9 mouse cellular contexts compared by ENCODE assay signal in genomic region chr17:86464689-86465363, GRCm38 (mm10). TPM values are rescaled to one million over a fixed set of nuclear protein-coding genes. Genes with fewer than 3 reads are reported as not detected.
DNase-seq lines count a peak whose midpoint lies in the region; ATAC-seq and TF ChIP-seq lines count a peak whose summit lies in the region.
"Had no signal": no experiment of that assay in that cellular context is flagged by ENCODE, and none has a peak within 500 bp of the region (broad histone marks: within the 10 kb centered on the region; RNA-seq: fewer than 3 reads in every experiment).

No protein-coding gene starts in this region.

- no peaks in the 10 kb centered on the region for H3K27me3 ChIP-seq in embryonic facial prominence, embryonic 14.5 days (replicated peaks; ENCODE audit: control insufficient read depth, insufficient read depth, low read length)
- peaks cover 21% of the 10 kb centered on the region for H3K27me3 ChIP-seq in embryonic facial prominence, embryonic 10.5 days (replicated peaks; ENCODE audit: low read depth, poor library complexity, severe bottlenecking)
- H3K27me3 ChIP-seq in hindbrain, embryonic 16.5 days (replicated peaks; ENCODE audit: control insufficient read depth, insufficient read depth, low read length) = no peaks in the 10 kb centered on the region
- no peaks in the 10 kb centered on the region for H3K27me3 ChIP-seq in liver, postnatal 0 days (ENCODE audit: insufficient read depth, low read length)
- H3K27me3 ChIP-seq: lung, embryonic 15.5 days had no signal

- 75% methylated on average over 16 of the region's 16 CpGs for WGBS in embryonic facial prominence, embryonic 14.5 days
- WGBS in embryonic facial prominence, embryonic 10.5 days = 77% methylated on average over 16 of the region's 16 CpGs
- 33% methylated on average over 16 of the region's 16 CpGs for WGBS in hindbrain, embryonic 16.5 days
- 71% methylated on average over 16 of the region's 16 CpGs for WGBS in liver, postnatal 0 days (ENCODE audit: insufficient replicate concordance)

- no peaks in the 10 kb centered on the region for H3K36me3 ChIP-seq in embryonic facial prominence, embryonic 14.5 days (ENCODE audit: control insufficient read depth, insufficient read depth, low read length)
- H3K36me3 ChIP-seq in embryonic facial prominence, embryonic 10.5 days (replicated peaks) = no peaks in the 10 kb centered on the region
- no peaks in the 10 kb centered on the region for H3K36me3 ChIP-seq in hindbrain, embryonic 16.5 days (ENCODE audit: control insufficient read depth, insufficient read depth, low read length)
- no peaks in the 10 kb centered on the region for H3K36me3 ChIP-seq in liver, postnatal 0 days (replicated peaks; ENCODE audit: insufficient read depth, low read length)
- H3K36me3 ChIP-seq: lung, embryonic 15.5 days had no signal

- no peak overlapping the region for H3K4me2 ChIP-seq in embryonic facial prominence, embryonic 14.5 days (ENCODE audit: low read depth, low read length)
- H3K4me2 ChIP-seq in hindbrain, embryonic 16.5 days (ENCODE audit: low read length) = no peak overlapping the region
- no peak overlapping the region for H3K4me2 ChIP-seq in liver, postnatal 0 days (ENCODE audit: low read depth, low read length)
- H3K4me2 ChIP-seq: lung, embryonic 15.5 days had no signal

- ATAC-seq in embryonic facial prominence, embryonic 14.5 days (ENCODE audit: low read depth) = 0 out of 2 replicates have a peak, but pooled peaks have one; percentile 28
- ATAC-seq in cerebellum, adult (ENCODE audit: insufficient number of reproducible peaks, low FRiP score, low TSS enrichment) = peak; percentile 84
- peak; percentile 74 for ATAC-seq in hindbrain, embryonic 16.5 days
- ATAC-seq in liver, postnatal 0 days = peak; percentile 90
- ATAC-seq in inflammation-experienced regulatory T-cells, adult 6 months = no peak

- no peaks in the 10 kb centered on the region for H3K9me3 ChIP-seq in embryonic facial prominence, embryonic 14.5 days (ENCODE audit: control insufficient read depth, low read length)
- no peaks in the 10 kb centered on the region for H3K9me3 ChIP-seq in embryonic facial prominence, embryonic 10.5 days
- H3K9me3 ChIP-seq in hindbrain, embryonic 16.5 days (ENCODE audit: control insufficient read depth, low read length) = no peaks in the 10 kb centered on the region
- no peaks in the 10 kb centered on the region for H3K9me3 ChIP-seq in liver, postnatal 0 days (ENCODE audit: low read length)
- H3K9me3 ChIP-seq: lung, embryonic 15.5 days had no signal

- no peak overlapping the region for H3K9ac ChIP-seq in embryonic facial prominence, embryonic 14.5 days (ENCODE audit: low read depth, low read length)
- no peak overlapping the region for H3K9ac ChIP-seq in hindbrain, embryonic 16.5 days (ENCODE audit: low read depth, low read length)
- H3K9ac ChIP-seq in liver, postnatal 0 days (replicated peaks) = no peak overlapping the region
- H3K9ac ChIP-seq: lung, embryonic 15.5 days had no signal

- DNase-seq in embryonic facial prominence, embryonic 14.5 days (ENCODE audit: low spot score) = no peak
- no peak for DNase-seq in embryonic facial prominence, embryonic 10.5 days (ENCODE audit: low spot score)
- peak; percentile 32 for DNase-seq in liver, postnatal 0 days
- DNase-seq in lung, postnatal 14 days = no peak
- DNase-seq in urinary bladder, postnatal 25 days (ENCODE audit: low spot score) = no peak

- TF ChIP-seq EP300 in liver, postnatal 0 days (IDR thresholded peaks at IDR 0.05; ENCODE audit: low read depth) = no peak

- H3K27ac ChIP-seq in embryonic facial prominence, embryonic 14.5 days (replicated peaks; ENCODE audit: low read depth, low read length) = no peak overlapping the region
- H3K27ac ChIP-seq in embryonic facial prominence, embryonic 10.5 days (replicated peaks) = no peak overlapping the region
- peak overlapping the region; percentile 42 for H3K27ac ChIP-seq in hindbrain, embryonic 16.5 days (ENCODE audit: low read depth, low read length)
- peak overlapping the region; percentile 55; the same call in 1 of the 2 replicates for H3K27ac ChIP-seq in liver, postnatal 0 days (ENCODE audit: low read depth)
- H3K27ac ChIP-seq: lung, embryonic 15.5 days had no signal

- no peak overlapping the region for H3K4me3 ChIP-seq in embryonic facial prominence, embryonic 14.5 days (ENCODE audit: low read depth, low read length)
- H3K4me3 ChIP-seq in embryonic facial prominence, embryonic 10.5 days = no peak overlapping the region
- no peak overlapping the region for H3K4me3 ChIP-seq in hindbrain, embryonic 16.5 days (ENCODE audit: low read length)
- no peak overlapping the region for H3K4me3 ChIP-seq in liver, postnatal 0 days (ENCODE audit: low read depth, low read length)
- H3K4me3 ChIP-seq: lung, embryonic 15.5 days had no signal

- TF ChIP-seq CTCF in liver, postnatal 0 days (IDR thresholded peaks at IDR 0.05; ENCODE audit: low read depth) = no peak

- H3K4me1 ChIP-seq in embryonic facial prominence, embryonic 14.5 days (ENCODE audit: control insufficient read depth, insufficient read depth, low read length) = 0 out of 2 replicates have a peak, but pooled peaks cover 3% of the 10 kb centered on the region
- H3K4me1 ChIP-seq in embryonic facial prominence, embryonic 10.5 days = peaks cover 58% of the 10 kb centered on the region
- peaks cover 27% of the 10 kb centered on the region for H3K4me1 ChIP-seq in hindbrain, embryonic 16.5 days (ENCODE audit: control insufficient read depth, insufficient read depth, low read depth, low read length)
- peaks cover 32% of the 10 kb centered on the region for H3K4me1 ChIP-seq in liver, postnatal 0 days (ENCODE audit: insufficient read depth)

RNA-seq across cellular contexts. Expression of gene Gm10309, which starts 40.2 kb away (rescaled TPM):
- 0.11 and 0.24 TPM in 2 replicates for polyA plus RNA-seq in embryonic facial prominence, embryonic 14.5 days (2014; fragmentation: Nextera tagmentation; extraction: Ambion mirVana)
- 0.10 and 0.29 TPM in 2 replicates for polyA plus RNA-seq in embryonic facial prominence, embryonic 10.5 days (2016; fragmentation: Nextera tagmentation; extraction: Ambion mirVana)
- 0.36 and 0.45 TPM in 2 replicates for polyA plus RNA-seq in hindbrain, embryonic 16.5 days (2015; fragmentation: Nextera tagmentation; extraction: Ambion mirVana)
- 0.05 TPM in 1 of 2 replicates, not detected in the other for polyA plus RNA-seq in liver, postnatal 0 days (2015; fragmentation: Nextera tagmentation; extraction: Ambion mirVana)
- polyA plus RNA-seq in inflammation-experienced regulatory T-cells, adult 6 months (2017; shearing (Covaris generic)) = 1 to 10 TPM in 2 of 3 experiments, under 1 TPM in 1; 0.35 to 1.3 (median 1.1) TPM

Comparison
In these comparisons a context has a peak if more than half of its experiments do, and no peak if none do; other contexts are left out.
1. H3K27ac ChIP-seq: peak in hindbrain, embryonic 16.5 days (single experiment) and liver, postnatal 0 days (single experiment); none in embryonic facial prominence, embryonic 14.5 days (single experiment) and embryonic facial prominence, embryonic 10.5 days (single experiment).